In genomic region chr15:99936659-99937058, GRCm38 (mm10) we compare ENCODE assay signal across 21 mouse cellular contexts. TPM values are rescaled to one million over a fixed set of nuclear protein-coding genes. Genes with fewer than 3 reads are reported as not detected.
DNase-seq lines count a peak whose midpoint lies in the region; TF ChIP-seq lines count a peak whose summit lies in the region.
"Had no signal": no experiment of that assay in that cellular context is flagged by ENCODE, and none has a peak within 500 bp of the region (broad histone marks: within the 10 kb centered on the region; RNA-seq: fewer than 3 reads in every experiment).

No protein-coding gene starts in this region.

- peaks cover 2 to 4% of the 10 kb centered on the region in 2 experiments; a peak in 1 of 4 replicates for H3K27me3 ChIP-seq in MEL (ENCODE audit: control insufficient read depth in 1 of 2, insufficient read depth in 2 of 2, low read length in 2 of 2)
- H3K27me3 ChIP-seq: CH12.LX, Patski had no signal

- H3K4me3 ChIP-seq in MEL (ENCODE audit: control insufficient read depth in 1 of 2, insufficient read depth in 1 of 2, low read depth in 2 of 2, low read length in 2 of 2): no peak overlapping the region
- H3K4me3 ChIP-seq in embryonic fibroblast, embryonic 13.5 days (ENCODE audit: insufficient read depth, low read length): no peak overlapping the region

- no peak for TF ChIP-seq EP300 in MEL (IDR thresholded peaks at IDR 0.05; ENCODE audit: low read depth in 1 of 2, low read length in 2 of 2)

- TF ChIP-seq CTCF in MEL (IDR thresholded peaks at IDR 0.05 in 2 of 3, conservative IDR thresholded peaks at IDR 0.05 in 1 of 3; ENCODE audit: control insufficient read depth in 1 of 3, insufficient read depth in 1 of 3, low read depth in 2 of 3, low read length in 3 of 3, poor library complexity in 1 of 3, severe bottlenecking in 1 of 3): no peak
- TF ChIP-seq CTCF in embryonic fibroblast, embryonic 13.5 days (IDR thresholded peaks at IDR 0.05; ENCODE audit: borderline replicate concordance, insufficient read depth, low read length): 0 out of 2 replicates have a peak, but pooled peaks have one; percentile 6

- H3K27ac ChIP-seq in MEL (ENCODE audit: control insufficient read depth, low read depth, low read length): no peak overlapping the region
- H3K27ac ChIP-seq in embryonic fibroblast, embryonic 13.5 days (ENCODE audit: insufficient read depth, low read length): no peak overlapping the region

- TF ChIP-seq POLR2A in MEL (IDR thresholded peaks at IDR 0.05; ENCODE audit: control insufficient read depth in 1 of 2, insufficient read depth in 1 of 2, low read depth in 1 of 2, low read length in 2 of 2, poor library complexity in 1 of 2): no peak
- no peak for TF ChIP-seq POLR2A in embryonic fibroblast, embryonic 13.5 days (IDR thresholded peaks at IDR 0.05; ENCODE audit: low read depth, low read length)

- H3K9me3 ChIP-seq in MEL (replicated peaks; ENCODE audit: insufficient read depth, low read length): no peaks in the 10 kb centered on the region
- H3K9me3 ChIP-seq: G1E had no signal

- no peaks in the 10 kb centered on the region for H3K36me3 ChIP-seq in MEL (ENCODE audit: control insufficient read depth in 1 of 2, insufficient read depth in 2 of 2, low read length in 2 of 2)
- H3K36me3 ChIP-seq: G1E had no signal

- H3K79me2 ChIP-seq in MEL (ENCODE audit: control insufficient read depth, insufficient read depth, low read length, poor library complexity): no peaks in the 10 kb centered on the region

- TF ChIP-seq RAD21 in MEL (IDR thresholded peaks at IDR 0.05; ENCODE audit: low read depth, low read length): no peak

- no peak overlapping the region for H3K9ac ChIP-seq in MEL (ENCODE audit: control insufficient read depth, low read depth, low read length, poor library complexity, severe bottlenecking)

- no peaks in the 10 kb centered on the region for H3K4me1 ChIP-seq in MEL (ENCODE audit: control insufficient read depth in 1 of 2, insufficient read depth in 2 of 2, low read length in 2 of 2)
- H3K4me1 ChIP-seq in embryonic fibroblast, embryonic 13.5 days (ENCODE audit: control insufficient read depth, insufficient read depth, low read length): no peaks in the 10 kb centered on the region

- DNase-seq in MEL (ENCODE audit: low read depth, low spot score): no peak
- no peak for DNase-seq in right cerebral cortex, postnatal 10 days (ENCODE audit: low spot score in 2 of 2)
- no peak for DNase-seq in spleen, postnatal 4 days (ENCODE audit: low spot score in 2 of 2)
- DNase-seq: adrenal gland, adult 2 months; adrenal gland, adult 8-10 months; adrenal gland, postnatal 10 days; adrenal gland, postnatal 14 days; adrenal gland, postnatal 25 days; adrenal gland, postnatal 36 days; B cell, adult 2 months; cerebellum, adult 11 months; cerebellum, adult 11-12 months; cerebellum, adult 18-20 months; cerebellum, adult 2 months had no signal

TF ChIP-seq in MEL, 35 proteins besides CTCF, POLR2A, EP300 and RAD21:
- TF ChIP-seq USF1 (IDR thresholded peaks at IDR 0.05; ENCODE audit: low read depth, low read length): no peak
- TF ChIP-seq BHLHE40 (IDR thresholded peaks at IDR 0.05; ENCODE audit: borderline replicate concordance, low read depth, low read length): no peak
- TF ChIP-seq TCF12 (IDR thresholded peaks at IDR 0.05; ENCODE audit: low read depth, low read length): no peak
- TF ChIP-seq RCOR1 (IDR thresholded peaks at IDR 0.05; ENCODE audit: low read depth, low read length): no peak
- TF ChIP-seq MEF2A (IDR thresholded peaks at IDR 0.05; ENCODE audit: extremely low read depth, insufficient replicate concordance, low read depth, low read length, poor library complexity, severe bottlenecking): no peak
- TF ChIP-seq POLR2AphosphoS5 (IDR thresholded peaks at IDR 0.05; ENCODE audit: borderline replicate concordance, low read depth, low read length): peak; percentile 92; the same call in 1 of the 2 replicates
- TF ChIP-seq NELFE (IDR thresholded peaks at IDR 0.05; ENCODE audit: low read depth, low read length): no peak

RNA-seq across cellular contexts. Expression of gene Fam186a, which starts 30.2 kb away (rescaled TPM):
- not detected in 2 replicates for total RNA-seq in MEL (2012; rRNA removed)
- not detected for polyA plus RNA-seq in MEL (2012; ENCODE audit: insufficient read depth in 1 of 2, insufficient read length in 2 of 2, low read depth in 1 of 2, low replicate concordance in 2 of 2, missing spikeins in 1 of 2)
- polyA plus RNA-seq in embryonic fibroblast, embryonic 13.5 days (2011; ENCODE audit: insufficient read length, low read depth, missing spikeins): not detected in 2 replicates
- total RNA-seq: CH12.LX had no signal
- polyA plus RNA-seq: activated CD4-positive, CD25-positive, alpha-beta regulatory T cell, adult 4 months; C2C12; CD4-positive, CD25-positive, alpha-beta regulatory T cell, adult 4 months; G1E; Patski had no signal

RNA-seq across cellular contexts. Expression of gene Larp4, which starts 33.2 kb away (rescaled TPM):
- 193 and 198 TPM in 2 replicates for total RNA-seq in MEL (2012; rRNA removed)
- 100 to 1,000 TPM; 168 to 216 TPM for polyA plus RNA-seq in MEL (2012; ENCODE audit: insufficient read depth in 1 of 2, insufficient read length in 2 of 2, low read depth in 1 of 2, low replicate concordance in 2 of 2, missing spikeins in 1 of 2)
- 50.3 and 61.0 TPM in 2 replicates for polyA plus RNA-seq in embryonic fibroblast, embryonic 13.5 days (2011; ENCODE audit: insufficient read length, low read depth, missing spikeins)
